Mouse (Mus musculus) spleen, postnatal 10 days (tissue): ENCODE results near the gene Akr1b10.
"Not testable (repeated sequence)": the region's sequence is repeated elsewhere in the genome, so short reads cannot be mapped to it uniquely, and the experiment has no call there.

Experiments used
- DNase-seq, 2 experiments: peaks; one replicate each; pipeline ENCODE4 v3.0.0; 2021 to 2022; ENCODE audit warnings: low spot score in 2 of 2

Akr1b10 gene

GRCm38 (mm10) chr6:34371700-34372351, 12.2 kb upstream of the Akr1b10 start:
- DNase-seq: peak; percentile 76 to 85

- DNase-seq: no peak
Observed at GRCm38 (mm10) chr6:34373841-34374240, 10.2 kb upstream of the Akr1b10 start.

GRCm38 (mm10) chr6:34375888-34376287, 8.1 kb upstream of the Akr1b10 start:
- DNase-seq: not testable (repeated sequence)

- DNase-seq: no peak
Observed at GRCm38 (mm10) chr6:34383401-34383800, 617 bp upstream of the Akr1b10 start.

- peak in 1 of 2 experiments; percentile 55 for DNase-seq
Observed at GRCm38 (mm10) chr6:34384701-34385370, 818 bp downstream of the Akr1b10 start.

GRCm38 (mm10) chr6:34388420-34389156, 4.6 kb downstream of the Akr1b10 start:
- no peak for DNase-seq

- DNase-seq: no peak
Observed at GRCm38 (mm10) chr6:34395897-34396296, 11.9 kb downstream of the Akr1b10 start.

GRCm38 (mm10) chr6:34398431-34398830, 14.4 kb downstream of the Akr1b10 start:
- no peak for DNase-seq

GRCm38 (mm10) chr6:34399606-34400220, 15.7 kb downstream of the Akr1b10 start:
- DNase-seq: no peak

- DNase-seq: no peak
Observed at GRCm38 (mm10) chr6:34400696-34401095, 16.7 kb downstream of the Akr1b10 start.

GRCm38 (mm10) chr6:34406746-34407145, 22.7 kb downstream of the Akr1b10 start:
- DNase-seq: no peak

- DNase-seq: no peak
Observed at GRCm38 (mm10) chr6:34407403-34407802, 23.4 kb downstream of the Akr1b10 start.

- DNase-seq: peak in 1 of 2 experiments; percentile 14
Observed at GRCm38 (mm10) chr6:34412023-34412422, 28.0 kb downstream of the Akr1b10 start, which contains the start of gene Akr1b7. TSS of gene Akr1b7 (plus strand) at chr6:34412334.

GRCm38 (mm10) chr6:34412688-34413087, 28.7 kb downstream of the Akr1b10 start:
- DNase-seq: no peak

- DNase-seq: not testable (repeated sequence)
Observed at GRCm38 (mm10) chr6:34413386-34413785, 29.4 kb downstream of the Akr1b10 start.

GRCm38 (mm10) chr6:34416521-34416920, 32.5 kb downstream of the Akr1b10 start:
- no peak for DNase-seq

- DNase-seq: no peak
Observed at GRCm38 (mm10) chr6:34419071-34419470, 35.1 kb downstream of the Akr1b10 start.

GRCm38 (mm10) chr6:34439006-34439405, 55.0 kb downstream of the Akr1b10 start:
- no peak for DNase-seq

- no peak for DNase-seq
Observed at GRCm38 (mm10) chr6:34441556-34442257, 57.7 kb downstream of the Akr1b10 start.

GRCm38 (mm10) chr6:34443791-34444190, 59.8 kb downstream of the Akr1b10 start:
- no peak for DNase-seq
